Comparison of ENCODE assay signal across 9 mouse cellular contexts in genomic region chr5:121670412-121670811, GRCm38 (mm10). TPM values are rescaled to one million over a fixed set of nuclear protein-coding genes. Genes with fewer than 3 reads are reported as not detected.
DNase-seq lines count a peak whose midpoint lies in the region; ATAC-seq and TF ChIP-seq lines count a peak whose summit lies in the region.
"Had no signal": no experiment of that assay in that cellular context is flagged by ENCODE, and none has a peak within 500 bp of the region (broad histone marks: within the 10 kb centered on the region; RNA-seq: fewer than 3 reads in every experiment).

No protein-coding gene starts in this region.

- H3K27ac ChIP-seq in left cerebral cortex, adult 2 months: no peak overlapping the region
- H3K27ac ChIP-seq in heart, embryonic 11.5 days (ENCODE audit: low read depth, low read length): no peak overlapping the region
- H3K27ac ChIP-seq: hindbrain, embryonic 15.5 days had no signal

- no peak for DNase-seq in left cerebral cortex, adult 2 months (ENCODE audit: extremely low spot score in 1 of 2, low spot score in 2 of 2)
- DNase-seq in left cerebral cortex, adult 8-10 months (ENCODE audit: low spot score in 2 of 2): no peak
- DNase-seq in G1E (ENCODE audit: low spot score): no peak
- peak; percentile 8 for DNase-seq in embryo, embryonic 9.5 days (ENCODE audit: extremely low spot score)
- peak; percentile 30 for DNase-seq in retina, postnatal 1 day
- no peak for DNase-seq in adrenal gland, adult (ENCODE audit: inconsistent age in 2 of 2, low spot score in 1 of 2)

- no peak for ATAC-seq in G1E (ENCODE audit: extremely low read depth, insufficient number of reproducible peaks, low FRiP score, poor library complexity, severe bottlenecking)
- ATAC-seq in heart, embryonic 11.5 days (replicated peaks; ENCODE audit: insufficient number of reproducible peaks, low FRiP score, low TSS enrichment): no peak
- ATAC-seq in monocyte, adult 5-6 weeks (replicated peaks; ENCODE audit: insufficient number of reproducible peaks, low FRiP score, low TSS enrichment, poor library complexity, severe bottlenecking): no peak

- no peak overlapping the region for H3K9ac ChIP-seq in heart, embryonic 11.5 days (ENCODE audit: low read depth, low read length)
- H3K9ac ChIP-seq: hindbrain, embryonic 15.5 days had no signal

- H3K9me3 ChIP-seq in G1E (replicated peaks): no peaks in the 10 kb centered on the region
- H3K9me3 ChIP-seq in heart, embryonic 11.5 days (replicated peaks; ENCODE audit: control insufficient read depth, low read length): no peaks in the 10 kb centered on the region
- H3K9me3 ChIP-seq: hindbrain, embryonic 15.5 days had no signal

- H3K4me2 ChIP-seq in heart, embryonic 11.5 days: no peak overlapping the region
- H3K4me2 ChIP-seq: hindbrain, embryonic 15.5 days had no signal

- no peaks in the 10 kb centered on the region for H3K27me3 ChIP-seq in G1E (ENCODE audit: insufficient read depth, low read length)
- no peaks in the 10 kb centered on the region for H3K27me3 ChIP-seq in heart, embryonic 11.5 days (ENCODE audit: control insufficient read depth, insufficient read depth, low read length)
- H3K27me3 ChIP-seq: hindbrain, embryonic 15.5 days had no signal

- H3K36me3 ChIP-seq in G1E (replicated peaks): peaks cover 86% of the 10 kb centered on the region
- peaks cover 26% of the 10 kb centered on the region for H3K36me3 ChIP-seq in heart, embryonic 11.5 days (ENCODE audit: control insufficient read depth, insufficient read depth, low read length)

- WGBS in heart, embryonic 11.5 days (ENCODE audit: insufficient replicate concordance): 81% methylated on average over 3 of the region's 3 CpGs

- no peak overlapping the region for H3K4me3 ChIP-seq in left cerebral cortex, adult 2 months
- no peak overlapping the region for H3K4me3 ChIP-seq in G1E (ENCODE audit: low read depth, low read length)
- H3K4me3 ChIP-seq in heart, embryonic 11.5 days (ENCODE audit: low read depth, low read length): no peak overlapping the region
- H3K4me3 ChIP-seq: hindbrain, embryonic 15.5 days had no signal

- no peaks in the 10 kb centered on the region for H3K4me1 ChIP-seq in G1E (ENCODE audit: insufficient read depth, low read depth, low read length)
- H3K4me1 ChIP-seq in heart, embryonic 11.5 days (ENCODE audit: control insufficient read depth, insufficient read depth, low read length): no peaks in the 10 kb centered on the region
- H3K4me1 ChIP-seq: hindbrain, embryonic 15.5 days had no signal

- peak; percentile 53 for TF ChIP-seq CTCF in left cerebral cortex, adult 2 months (IDR thresholded peaks at IDR 0.05)
- peak; percentile 51; the same call in 1 of the 2 replicates for TF ChIP-seq CTCF in G1E (IDR thresholded peaks at IDR 0.05; ENCODE audit: low read depth, low read length)

- intact Hi-C loops in left cerebral cortex, adult 2 months (cut with DNase I): no loop called here

RNA-seq across cellular contexts. Expression of gene Brap, which starts 10.0 kb away (rescaled TPM):
- 10 to 100 TPM; 67.3 to 68.0 TPM for total RNA-seq in left cerebral cortex, adult 2 months (2021)
- total RNA-seq in left cerebral cortex, adult 8-10 months (2022): 10 to 100 TPM; 58.0 to 65.2 (median 60.9) TPM
- total RNA-seq in G1E (2014; fragmentation: Nextera tagmentation) (29.9 and 30.0 TPM in 2 replicates), G1E (2017) (63.4 and 70.1 TPM in 2 replicates)
- 10.6 and 12.8 TPM in 2 replicates for polyA plus RNA-seq in G1E (2012)
- polyA plus RNA-seq in heart, embryonic 11.5 days (2014; fragmentation: Nextera tagmentation; extraction: Ambion mirVana): 23.9 and 30.7 TPM in 2 replicates
- total RNA-seq in monocyte, adult 5-6 weeks (2017): 109 to 124 TPM (median 113 TPM) in 3 replicates

RNA-seq across cellular contexts. Expression of gene Acad10, which starts 10.1 kb away (rescaled TPM):
- 1 to 10 TPM; 5.0 to 5.3 TPM for total RNA-seq in left cerebral cortex, adult 2 months (2021)
- total RNA-seq in left cerebral cortex, adult 8-10 months (2022): 1 to 10 TPM; 3.9 to 5.6 (median 4.6) TPM
- total RNA-seq in G1E (2014; fragmentation: Nextera tagmentation) (10.3 and 17.3 TPM in 2 replicates), G1E (2017) (5.6 and 7.4 TPM in 2 replicates)
- 4.4 and 7.2 TPM in 2 replicates for polyA plus RNA-seq in G1E (2012)
- 1.1 and 1.5 TPM in 2 replicates for polyA plus RNA-seq in heart, embryonic 11.5 days (2014; fragmentation: Nextera tagmentation; extraction: Ambion mirVana)
- 1.7 to 3.4 TPM (median 2.6 TPM) in 3 replicates for total RNA-seq in monocyte, adult 5-6 weeks (2017)

RNA-seq across cellular contexts. Expression of gene Atxn2, which starts 40.7 kb away (rescaled TPM):
- total RNA-seq in left cerebral cortex, adult 2 months (2021): 100 to 1,000 TPM; 248 to 251 TPM
- total RNA-seq in left cerebral cortex, adult 8-10 months (2022): 100 to 1,000 TPM; 199 to 223 (median 216) TPM
- 132 and 151 TPM in 2 replicates for total RNA-seq in G1E (2014; fragmentation: Nextera tagmentation)
- 30.0 and 38.0 TPM in 2 replicates for total RNA-seq in G1E (2017)
- 42.3 and 57.5 TPM in 2 replicates for polyA plus RNA-seq in G1E (2012)
- 76.9 and 80.6 TPM in 2 replicates for polyA plus RNA-seq in heart, embryonic 11.5 days (2014; fragmentation: Nextera tagmentation; extraction: Ambion mirVana)
- 24.4 to 49.0 TPM (median 40.7 TPM) in 3 replicates for total RNA-seq in monocyte, adult 5-6 weeks (2017)

RNA-seq across cellular contexts. Expression of gene Acad12, which starts 51.7 kb away (rescaled TPM):
- 1 to 10 TPM; 6.1 to 6.9 TPM for total RNA-seq in left cerebral cortex, adult 2 months (2021)
- total RNA-seq in left cerebral cortex, adult 8-10 months (2022): 1 to 10 TPM; 6.4 to 8.2 (median 6.7) TPM
- total RNA-seq in G1E (2014; fragmentation: Nextera tagmentation) (4.9 and 5.5 TPM in 2 replicates), G1E (2017) (2.7 and 4.3 TPM in 2 replicates)
- polyA plus RNA-seq in G1E (2012): 1.1 and 1.2 TPM in 2 replicates
- 5.4 and 5.7 TPM in 2 replicates for polyA plus RNA-seq in heart, embryonic 11.5 days (2014; fragmentation: Nextera tagmentation; extraction: Ambion mirVana)
- 0.10 to 6.7 TPM (median 0.96 TPM) in 3 replicates for total RNA-seq in monocyte, adult 5-6 weeks (2017)

Comparison
In these comparisons a context has a peak if more than half of its experiments do, and no peak if none do; other contexts are left out.
1. DNase-seq: peak in embryo, embryonic 9.5 days (single experiment) and retina, postnatal 1 day (single experiment); none in left cerebral cortex, adult 2 months (0 of 2), left cerebral cortex, adult 8-10 months (0 of 2), G1E (single experiment) and adrenal gland, adult (0 of 2).